Mouse (Mus musculus): ENCODE measurements around the gene Setd1a. TPM values are rescaled to one million over a fixed set of nuclear protein-coding genes. Genes with fewer than 3 reads are reported as not detected.
"Not testable (repeated sequence)": the region's sequence is repeated elsewhere in the genome, so short reads cannot be mapped to it uniquely, and the experiment has no call there.

The Setd1a gene
- total RNA-seq (2021) (10 to 100 TPM; 16.3 to 18.5 TPM), polyA plus RNA-seq (2012; rRNA removed) (7.1 and 8.6 TPM in 2 replicates)
- long read RNA-seq, partial matches to known transcripts: 1 of 1 reads
- long read RNA-seq, other reads (novel, unspliced or antisense): 0 of 1 reads

- peak; percentile 30; the same call in 1 of the 2 replicates for TF ChIP-seq EP300 (IDR thresholded peaks at IDR 0.05; ENCODE audit: insufficient read depth, low read depth, low read length)
- no peak for TF ChIP-seq CTCF (IDR thresholded peaks at IDR 0.05)
- TF ChIP-seq POLR2A (IDR thresholded peaks at IDR 0.05; ENCODE audit: insufficient read depth, low read depth, low read length): peak; percentile 63
- no peaks in the 10 kb centered on the region for H3K27me3 ChIP-seq (ENCODE audit: control insufficient read depth, insufficient read depth, low read length)
- 0 out of 2 replicates have a peak, but pooled peaks cover 2% of the 10 kb centered on the region for H3K79me2 ChIP-seq (replicated peaks; ENCODE audit: control insufficient read depth, insufficient read depth, low read length)
- DNase-seq: peak; percentile 88 to 93
- H3K9ac ChIP-seq (ENCODE audit: low read depth, low read length): peak within 1 kb of the TSS; percentile 93
- peak within 1 kb of the TSS; percentile 99 for H3K27ac ChIP-seq
- peak within 1 kb of the TSS; percentile 94 for H3K4me3 ChIP-seq
- WGBS: under 1% methylated on average over 23 of the region's 23 CpGs
- intact Hi-C loops (cut with DNase I): loop anchor here (5.0 kb wide), 1 partner anchor 101 kb away; the partner anchor contains the start of genes Zfp646 and Zfp668
- no peaks in the 10 kb centered on the region; the same call in 1 of the 2 replicates for H3K4me1 ChIP-seq (ENCODE audit: control insufficient read depth, insufficient read depth, low read length)
- H3K36me3 ChIP-seq (ENCODE audit: control insufficient read depth, insufficient read depth, low read length): peaks cover 4% of the 10 kb centered on the region
Observed at GRCm38 (mm10) chr7:127776426-127776825, at the start of gene Setd1a. Setd1a (plus strand) TSS chr7:127776670.

DNA sequence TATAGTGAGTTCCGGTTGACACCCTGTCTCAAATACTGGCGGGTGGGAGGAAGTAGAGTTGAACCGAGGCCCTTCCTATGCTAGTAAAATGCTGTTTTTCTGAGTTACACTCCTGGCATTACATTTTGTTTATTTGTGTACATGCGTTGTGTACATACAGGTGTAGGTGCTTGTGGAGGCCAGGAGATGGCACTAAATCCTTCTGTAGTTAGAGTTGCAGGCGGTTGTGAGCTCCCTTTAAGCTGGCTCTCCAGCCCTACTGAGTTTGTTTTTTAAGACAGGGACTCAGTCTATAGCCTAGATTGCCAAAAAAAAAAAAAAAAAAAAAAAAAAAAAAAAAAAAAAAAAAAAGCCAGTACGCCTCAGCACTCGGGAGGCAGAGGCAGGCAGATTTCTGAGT is 48.6 kb upstream of the Setd1a start:
- no peak overlapping the region for H3K27ac ChIP-seq
- intact Hi-C loops (cut with DNase I): no loop called here
- DNase-seq: no peak
- 72% methylated on average over 7 of the region's 7 CpGs for WGBS
- no peaks in the 10 kb centered on the region for H3K79me2 ChIP-seq (replicated peaks; ENCODE audit: control insufficient read depth, insufficient read depth, low read length)
- H3K36me3 ChIP-seq (ENCODE audit: control insufficient read depth, insufficient read depth, low read length): no peaks in the 10 kb centered on the region
- TF ChIP-seq EP300 (IDR thresholded peaks at IDR 0.05; ENCODE audit: insufficient read depth, low read depth, low read length) (no peak), POLR2A (IDR thresholded peaks at IDR 0.05; ENCODE audit: insufficient read depth, low read depth, low read length) (no peak), CTCF (IDR thresholded peaks at IDR 0.05) (no peak)
- H3K27me3 ChIP-seq (ENCODE audit: control insufficient read depth, insufficient read depth, low read length): no peaks in the 10 kb centered on the region
- H3K4me3 ChIP-seq: no peak overlapping the region
- H3K9ac ChIP-seq (ENCODE audit: low read depth, low read length): no peak overlapping the region
- H3K4me1 ChIP-seq (ENCODE audit: control insufficient read depth, insufficient read depth, low read length): no peaks in the 10 kb centered on the region

GRCm38 (mm10) chr7:127730170-127730569 is 46.3 kb upstream of the Setd1a start:
- H3K27me3 ChIP-seq (ENCODE audit: control insufficient read depth, insufficient read depth, low read length): no peaks in the 10 kb centered on the region
- H3K4me3 ChIP-seq: no peak overlapping the region
- no peaks in the 10 kb centered on the region for H3K79me2 ChIP-seq (replicated peaks; ENCODE audit: control insufficient read depth, insufficient read depth, low read length)
- TF ChIP-seq CTCF (IDR thresholded peaks at IDR 0.05) (no peak), EP300 (IDR thresholded peaks at IDR 0.05; ENCODE audit: insufficient read depth, low read depth, low read length) (no peak), POLR2A (IDR thresholded peaks at IDR 0.05; ENCODE audit: insufficient read depth, low read depth, low read length) (no peak)
- no peaks in the 10 kb centered on the region for H3K36me3 ChIP-seq (ENCODE audit: control insufficient read depth, insufficient read depth, low read length)
- no peak overlapping the region for H3K27ac ChIP-seq
- intact Hi-C loops (cut with DNase I): no loop called here
- no peaks in the 10 kb centered on the region for H3K4me1 ChIP-seq (ENCODE audit: control insufficient read depth, insufficient read depth, low read length)
- 50% methylated on average over 4 of the region's 4 CpGs for WGBS
- DNase-seq: no peak
- H3K9ac ChIP-seq (ENCODE audit: low read depth, low read length): no peak overlapping the region

DNA sequence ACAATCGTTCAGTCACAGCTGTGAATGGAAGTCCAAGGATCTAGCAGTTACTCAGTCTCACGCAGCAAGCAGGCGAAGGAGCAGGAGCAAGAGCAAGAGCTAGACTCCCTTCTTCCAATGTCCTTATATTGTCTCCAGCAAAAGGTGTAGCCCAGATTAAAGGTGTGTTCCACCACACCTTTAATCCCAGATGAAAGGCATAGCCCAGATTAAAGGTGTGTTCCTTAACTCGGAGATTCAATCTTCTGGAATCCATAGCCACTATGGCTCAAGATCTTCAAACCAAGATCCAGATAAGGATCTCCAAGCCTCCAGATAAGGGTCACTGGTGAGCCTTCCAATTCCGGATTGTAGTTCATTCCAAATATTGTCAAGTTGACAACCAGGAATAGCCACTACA is 44.4 kb upstream of the Setd1a start, which contains the start of gene Ctf2:
TSS of gene Ctf2 (minus strand) at position 101 of the 400 bp plus-strand sequence.
- H3K79me2 ChIP-seq (replicated peaks; ENCODE audit: control insufficient read depth, insufficient read depth, low read length); H3K9ac ChIP-seq (ENCODE audit: low read depth, low read length); H3K36me3 ChIP-seq (ENCODE audit: control insufficient read depth, insufficient read depth, low read length); H3K27me3 ChIP-seq (ENCODE audit: control insufficient read depth, insufficient read depth, low read length); H3K4me1 ChIP-seq (ENCODE audit: control insufficient read depth, insufficient read depth, low read length); intact Hi-C loops (cut with DNase I); H3K4me3 ChIP-seq; H3K27ac ChIP-seq; DNase-seq: not testable (repeated sequence)
- WGBS: 86% methylated on average over 1 of the region's 5 CpGs

DNA sequence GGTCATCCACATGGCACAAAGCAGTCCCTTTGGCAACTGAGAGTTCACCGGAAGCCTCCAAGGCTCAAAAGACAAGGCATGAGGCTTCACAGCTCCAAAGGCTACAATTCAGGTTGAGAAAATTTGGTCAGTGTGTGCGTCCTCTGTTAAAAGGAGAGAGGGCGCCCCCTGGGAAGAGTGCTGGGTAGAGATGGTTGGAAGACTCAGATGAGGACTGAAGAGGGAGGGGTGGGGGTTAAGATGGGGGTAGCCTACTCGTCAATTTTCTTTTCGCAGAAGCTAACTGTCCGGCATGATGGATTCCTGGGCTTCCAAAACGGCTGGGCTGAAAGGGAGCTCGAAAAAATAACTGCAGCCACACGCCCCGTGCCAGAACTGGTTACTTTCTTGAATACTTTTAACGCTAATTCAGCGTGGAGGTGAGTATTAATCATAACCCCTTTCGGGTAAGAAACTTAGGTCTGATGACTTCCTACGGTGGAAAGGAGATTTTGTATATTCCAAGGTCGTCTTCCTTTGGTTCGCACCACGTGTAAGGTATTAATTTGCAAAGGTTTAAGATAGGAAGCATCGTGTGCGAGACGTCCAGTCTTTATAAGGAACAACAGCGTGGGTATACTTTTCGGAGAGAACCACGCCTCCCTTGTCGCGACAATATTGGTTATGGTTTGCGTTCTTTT is 32.0 kb upstream of the Setd1a start, which contains the start of gene Fbxl19:
TSS of gene Fbxl19 (plus strand) at position 178 of the 680 bp plus-strand sequence.
- H3K27ac ChIP-seq: peak within 1 kb of the TSS; percentile 86
- peak within 1 kb of the TSS; percentile 79 for H3K4me3 ChIP-seq
- peak within 1 kb of the TSS; percentile 57 for H3K9ac ChIP-seq (ENCODE audit: low read depth, low read length)
- TF ChIP-seq POLR2A (IDR thresholded peaks at IDR 0.05; ENCODE audit: insufficient read depth, low read depth, low read length) (no peak), CTCF (IDR thresholded peaks at IDR 0.05) (peak; percentile 68), EP300 (IDR thresholded peaks at IDR 0.05; ENCODE audit: insufficient read depth, low read depth, low read length) (0 out of 2 replicates have a peak, but pooled peaks have one; percentile 29)
- WGBS: under 1% methylated on average over 26 of the region's 26 CpGs
- peaks cover 2% of the 10 kb centered on the region for H3K4me1 ChIP-seq (ENCODE audit: control insufficient read depth, insufficient read depth, low read length)
- DNase-seq: peak; percentile 70 to 73
- no peaks in the 10 kb centered on the region for H3K27me3 ChIP-seq (ENCODE audit: control insufficient read depth, insufficient read depth, low read length)
- H3K79me2 ChIP-seq (replicated peaks; ENCODE audit: control insufficient read depth, insufficient read depth, low read length): no peaks in the 10 kb centered on the region
- H3K36me3 ChIP-seq (ENCODE audit: control insufficient read depth, insufficient read depth, low read length): no peaks in the 10 kb centered on the region
- intact Hi-C loops (cut with DNase I): loop anchor here (1.0 kb wide), 1 partner anchor 69 kb away; no protein-coding TSS in a partner anchor

GRCm38 (mm10) chr7:127745251-127745651 is 31.2 kb upstream of the Setd1a start:
- TF ChIP-seq POLR2A (IDR thresholded peaks at IDR 0.05; ENCODE audit: insufficient read depth, low read depth, low read length) (peak; percentile 71), EP300 (IDR thresholded peaks at IDR 0.05; ENCODE audit: insufficient read depth, low read depth, low read length) (peak; percentile 75), CTCF (IDR thresholded peaks at IDR 0.05) (peak; percentile 18; the same call in 1 of the 2 replicates)
- Histone ChIP-seq H3K27me3 (ENCODE audit: control insufficient read depth, insufficient read depth, low read length) (no peaks in the 10 kb centered on the region), H3K27ac (peak overlapping the region; percentile 86), H3K4me1 (ENCODE audit: control insufficient read depth, insufficient read depth, low read length) (peaks cover 2% of the 10 kb centered on the region), H3K4me3 (peak overlapping the region; percentile 79), H3K79me2 (replicated peaks; ENCODE audit: control insufficient read depth, insufficient read depth, low read length) (no peaks in the 10 kb centered on the region), H3K36me3 (ENCODE audit: control insufficient read depth, insufficient read depth, low read length) (no peaks in the 10 kb centered on the region), H3K9ac (ENCODE audit: low read depth, low read length) (peak overlapping the region; percentile 57)
- DNase-seq: peak; percentile 83 to 94
- intact Hi-C loops (cut with DNase I): no loop called here
- WGBS: under 1% methylated on average over 19 of the region's 19 CpGs
